Mouse (Mus musculus) cerebellum, adult 2 months (tissue): ENCODE data around the gene Cfap43. TPM values are rescaled to one million over a fixed set of nuclear protein-coding genes. Genes with fewer than 3 reads are reported as not detected.

ENCODE experiments used
- DNase-seq, 2 experiments: peaks; one replicate each; pipeline ENCODE4 v3.0.0; 2021
- H3K27ac ChIP-seq: fragments of 200-500 bp; 2 replicates; pipeline ENCODE4 v1.5.1; 2012; ENCODE audit warnings: low read length, control low read depth, inconsistent platforms; ENCODE audit not compliant: insufficient read depth
- H3K27me3 ChIP-seq: fragments of 200-500 bp; 2 replicates; pipeline ENCODE4 v1.6.1; 2012; ENCODE audit warnings: inconsistent platforms, mild to moderate bottlenecking, low read length, moderate library complexity; ENCODE audit not compliant: control insufficient read depth, insufficient read depth
- H3K4me1 ChIP-seq: fragments of 200-500 bp; 2 replicates; pipeline ENCODE4 v1.6.1; 2011; ENCODE audit warnings: low read length; ENCODE audit not compliant: control insufficient read depth, insufficient read depth
- H3K4me3 ChIP-seq: fragments of 200-500 bp; replicated peaks from 2 replicates; pipeline ENCODE3; 2011; ENCODE audit warnings: mild to moderate bottlenecking, low read depth, low read length, control low read depth; ENCODE audit not compliant: insufficient read depth
- CTCF ChIP-seq: fragments of 200-500 bp; IDR thresholded peaks from 2 replicates; pipeline ENCODE4 v1.5.1; 2011; ENCODE audit warnings: low read depth, mild to moderate bottlenecking, control low read depth, low read length, moderate library complexity, borderline replicate concordance; ENCODE audit not compliant: insufficient read depth
- POLR2A ChIP-seq: fragments of 200-500 bp; IDR thresholded peaks from 2 replicates; pipeline ENCODE4 v1.6.1; 2011; ENCODE audit warnings: low read length, control low read depth, borderline replicate concordance; ENCODE audit not compliant: insufficient read depth
- WGBS: fragments of 180-500 bp; shearing (Covaris S2); methylation state at CpG from one replicate; pipeline ENCODE4 v1.1.7; 2018; 5-methylcytosine and 5-hydroxymethylcytosine counted together
- polyA plus RNA-seq: library from polyadenylated mRNA; depleted of rRNA; stranded (reverse); fragments of >200 nt; gene quantifications from 2 replicates; pipeline ENCODE4 v1.2.3, GENCODE M21; 2012; rRNA removed

Gene Cfap43
- 0.86 and 1.00 TPM in 2 replicates for polyA plus RNA-seq

DNA sequence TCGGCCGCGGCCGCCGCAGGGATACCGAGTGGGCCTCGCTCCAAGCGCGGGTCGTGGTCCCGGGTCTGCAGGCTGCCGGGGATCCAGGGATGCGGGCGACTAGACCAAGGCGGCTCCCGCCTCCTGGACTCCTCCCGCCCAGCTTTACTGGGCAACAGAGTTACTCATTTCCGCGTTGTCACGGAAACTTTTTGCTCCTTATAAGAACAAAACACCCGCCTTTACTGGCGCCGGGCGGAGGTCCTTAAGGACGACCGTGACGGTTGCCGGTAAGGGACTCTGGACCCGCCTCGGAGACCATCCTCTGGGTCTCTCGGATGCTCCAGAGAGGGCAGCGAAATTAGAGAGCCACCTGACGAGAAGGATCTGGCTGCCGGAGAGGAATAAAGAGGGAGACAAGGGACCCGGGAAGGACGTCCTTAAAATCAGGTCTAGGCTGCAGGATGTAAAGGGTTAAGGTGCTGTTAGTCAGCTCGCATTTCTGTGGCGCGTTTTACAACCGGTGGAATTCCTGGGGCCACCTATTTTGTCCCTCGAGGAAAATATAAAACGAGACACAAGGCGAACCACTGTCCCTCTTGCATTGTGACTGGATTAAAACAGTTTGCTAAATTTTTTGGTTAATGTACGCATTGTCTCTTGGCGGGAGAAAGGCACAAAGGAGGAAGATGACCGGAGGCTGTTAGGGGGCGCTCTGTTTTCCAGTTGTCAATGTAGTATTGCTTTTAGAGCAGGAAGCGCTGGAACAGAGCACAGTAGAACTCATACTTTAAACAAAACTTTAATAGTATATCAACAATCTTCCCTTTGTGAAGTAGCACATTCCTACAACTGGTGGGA is at the start of gene Cfap43, which contains the start of gene Itprip:
Cfap43 (minus strand) TSS at position 162 of the 840 bp plus-strand sequence.
Itprip (minus strand) TSS at position 174 of the 840 bp plus-strand sequence.
- Histone ChIP-seq H3K27ac (no peak within 1 kb of the TSS), H3K27me3 (no peaks in the 10 kb centered on the region), H3K4me1 (no peaks in the 10 kb centered on the region), H3K4me3 (peak within 1 kb of the TSS; percentile 39)
- WGBS = under 1% methylated on average over 48 of the region's 48 CpGs
- no peak; the same call in 1 of the 2 replicates for TF ChIP-seq CTCF
- peak; percentile 17 to 35 for DNase-seq

DNA sequence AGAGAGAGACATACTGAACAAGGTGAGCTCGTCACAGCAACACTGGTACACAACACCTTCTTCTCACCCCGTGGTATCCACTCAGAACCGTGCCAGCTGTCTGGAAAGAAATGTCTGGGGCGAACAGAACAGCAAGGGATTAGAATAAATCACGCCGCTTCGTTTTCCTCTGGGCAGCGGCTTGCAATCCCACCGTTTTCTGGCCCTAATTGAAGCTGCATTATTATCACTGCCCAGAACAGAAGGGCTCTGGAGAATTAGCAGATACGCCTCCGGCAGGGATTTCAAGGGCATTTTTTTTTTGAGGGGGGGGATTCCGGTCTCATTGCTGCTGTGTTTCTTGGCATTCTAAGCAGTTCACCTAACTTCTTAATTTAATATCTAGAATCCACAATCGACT is 39.1 kb upstream of the Cfap43 start:
- no peaks in the 10 kb centered on the region for H3K4me1 ChIP-seq
- H3K27me3 ChIP-seq = no peaks in the 10 kb centered on the region
- no peak overlapping the region for H3K4me3 ChIP-seq
- 30% methylated on average over 13 of the region's 13 CpGs for WGBS
- DNase-seq = no peak
- H3K27ac ChIP-seq = no peak overlapping the region
- TF ChIP-seq CTCF (no peak), POLR2A (no peak)

DNA sequence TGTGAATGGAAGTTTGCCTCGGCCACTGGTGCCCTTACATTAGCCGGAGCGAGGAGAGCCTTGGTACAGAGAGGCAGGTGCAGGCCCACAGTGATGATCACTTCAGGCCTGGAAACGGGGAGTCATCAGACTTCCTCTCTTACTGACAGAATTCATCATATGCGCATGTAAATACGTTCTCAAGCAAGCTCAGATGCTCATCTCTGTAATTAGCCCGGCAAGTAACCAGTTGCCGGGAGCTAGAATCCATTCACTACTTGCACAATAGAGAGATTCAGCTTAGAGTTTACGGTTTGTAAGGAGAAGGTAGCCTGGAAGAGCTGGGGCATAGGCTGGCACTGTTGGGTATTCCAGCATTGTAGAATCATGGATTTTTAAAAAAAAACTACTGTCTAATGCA is 34.1 kb upstream of the Cfap43 start:
- H3K4me3 ChIP-seq = no peak overlapping the region
- DNase-seq = no peak
- no peaks in the 10 kb centered on the region for H3K4me1 ChIP-seq
- no peak for TF ChIP-seq POLR2A
- no peak for TF ChIP-seq CTCF
- no peak overlapping the region for H3K27ac ChIP-seq
- no peaks in the 10 kb centered on the region for H3K27me3 ChIP-seq
- WGBS = 58% methylated on average over 9 of the region's 9 CpGs

DNA sequence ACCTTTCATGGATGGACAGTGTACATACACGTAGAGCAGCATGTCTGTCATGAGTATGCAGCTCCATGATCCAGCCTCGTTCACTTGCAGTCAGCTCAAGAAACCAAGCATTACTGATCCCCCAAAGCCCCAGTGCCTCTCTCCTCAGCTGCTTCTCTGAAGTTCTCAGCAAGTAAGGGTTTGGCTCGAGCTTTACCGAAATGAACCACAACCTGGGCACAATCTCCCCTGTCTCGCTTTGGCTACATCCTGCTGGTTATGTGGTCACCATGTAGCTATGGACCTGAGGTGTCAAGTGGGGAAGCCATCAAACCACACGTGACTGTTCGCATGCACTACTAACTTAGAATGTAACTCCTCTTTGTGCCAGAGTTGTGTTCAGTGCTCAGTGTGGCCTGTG is 31.9 kb upstream of the Cfap43 start:
- no peak for TF ChIP-seq POLR2A
- H3K27me3 ChIP-seq = no peaks in the 10 kb centered on the region
- DNase-seq = no peak
- no peak overlapping the region for H3K4me3 ChIP-seq
- H3K27ac ChIP-seq = no peak overlapping the region
- H3K4me1 ChIP-seq = no peaks in the 10 kb centered on the region
- 93% methylated on average over 7 of the region's 7 CpGs for whole genome bisulfite sequencing

DNA sequence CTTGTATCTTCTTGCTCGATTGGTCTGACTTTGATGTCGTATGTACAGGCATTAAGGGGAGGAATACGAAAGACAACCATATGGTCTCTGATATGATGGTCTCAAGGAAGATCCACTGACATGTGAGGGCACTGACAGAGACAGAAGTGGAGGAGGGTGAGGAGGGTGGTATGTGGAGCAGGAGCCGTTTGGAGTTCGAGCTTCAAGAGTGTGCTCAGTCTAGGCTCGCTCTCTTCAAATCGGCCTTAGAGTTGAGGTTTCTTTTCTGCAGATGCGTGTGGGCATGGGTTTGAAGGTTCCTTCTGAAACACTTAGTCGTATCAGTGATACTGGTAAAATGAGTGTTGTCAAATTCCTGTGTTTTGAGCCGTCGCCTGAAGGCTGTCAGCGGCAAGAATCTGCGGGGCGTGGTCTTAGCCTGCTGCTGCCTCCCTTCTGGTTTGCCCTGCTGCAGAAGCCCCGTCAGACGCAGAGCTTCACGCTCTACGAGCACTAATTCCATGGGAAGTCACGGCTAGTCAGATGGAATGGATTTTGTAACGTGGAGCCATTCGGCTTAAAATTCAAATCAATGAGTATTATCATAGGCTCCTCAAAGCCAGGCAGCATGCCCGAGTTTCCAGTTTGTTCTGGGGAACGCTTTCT is 27.9 kb upstream of the Cfap43 start:
- DNase-seq = no peak
- 22% methylated on average over 23 of the region's 23 CpGs for WGBS
- TF ChIP-seq POLR2A (no peak), CTCF (no peak)

DNA sequence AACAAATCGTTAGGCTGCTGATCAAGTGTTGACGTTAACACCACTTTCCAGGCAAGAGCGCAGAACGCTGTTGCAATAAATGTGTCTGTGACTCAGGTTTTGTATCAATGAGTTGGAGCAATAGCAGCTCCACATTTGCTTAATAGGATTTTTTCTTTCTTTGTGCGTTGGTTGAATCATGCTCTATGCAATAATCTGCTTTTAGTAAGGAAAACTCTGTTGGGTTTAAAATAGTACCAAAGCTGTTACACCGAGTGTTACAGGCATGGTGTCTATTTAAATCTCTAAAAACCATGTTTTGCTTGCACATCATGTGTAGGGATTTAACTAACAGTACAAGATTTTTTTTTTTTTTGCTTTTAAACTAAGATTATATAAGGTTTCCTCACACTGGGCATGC is 20.3 kb upstream of the Cfap43 start:
- H3K27me3 ChIP-seq = no peaks in the 10 kb centered on the region
- WGBS = 94% methylated on average over 6 of the region's 6 CpGs
- TF ChIP-seq POLR2A = no peak
- no peak for TF ChIP-seq CTCF
- no peaks in the 10 kb centered on the region for H3K4me1 ChIP-seq
- H3K27ac ChIP-seq = no peak overlapping the region
- no peak overlapping the region for H3K4me3 ChIP-seq
- DNase-seq = no peak

More for the DNA sequence above, 27.9 kb upstream of the Cfap43 start:
- Histone ChIP-seq H3K4me3 (no peak overlapping the region), H3K4me1 (no peaks in the 10 kb centered on the region), H3K27me3 (no peaks in the 10 kb centered on the region), H3K27ac (no peak overlapping the region)

DNA sequence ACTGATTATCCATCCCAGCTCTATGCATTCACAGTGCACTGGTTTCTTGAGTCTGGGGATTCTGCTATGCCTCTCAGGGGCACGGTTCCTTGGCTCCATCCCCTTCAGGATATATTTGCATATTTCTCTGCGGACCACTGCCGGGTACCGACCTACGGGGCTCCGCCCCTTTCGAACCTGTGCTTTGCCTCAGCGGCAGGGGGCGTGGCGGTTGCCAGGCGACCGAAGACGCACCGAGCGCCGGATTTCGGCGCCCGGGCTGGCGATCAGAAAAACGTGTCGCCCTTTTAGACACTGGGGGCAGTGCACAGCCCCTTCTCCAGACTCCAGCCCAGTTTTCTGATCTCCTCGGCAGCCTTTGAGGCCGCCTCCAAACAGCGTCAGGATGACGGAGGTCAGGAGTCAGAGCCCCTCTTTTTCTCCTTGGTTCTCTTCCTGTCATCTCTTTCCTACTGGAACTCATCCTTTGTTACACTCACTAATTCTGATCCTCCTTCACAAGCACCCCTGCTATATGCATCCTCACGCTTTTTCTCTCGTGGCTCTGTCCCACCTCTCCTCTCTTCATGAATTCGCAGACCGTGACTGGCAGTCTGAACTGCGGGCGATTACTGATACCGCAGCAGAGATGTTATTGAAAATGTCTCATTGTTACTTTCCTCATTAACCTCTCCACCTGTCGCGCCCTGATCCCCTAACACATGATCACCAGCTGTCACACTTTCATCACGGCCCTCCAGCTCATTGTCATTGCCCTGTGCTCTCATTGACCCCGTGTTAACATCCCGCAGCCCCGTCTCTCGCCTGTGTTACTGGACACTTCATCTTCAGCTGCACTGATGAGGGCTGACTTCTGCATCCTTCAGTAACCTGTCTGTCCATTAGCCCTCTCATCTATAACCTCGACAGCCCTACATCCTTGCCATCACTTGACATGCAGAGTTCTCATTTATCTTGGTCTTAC is 18.6 kb upstream of the Cfap43 start, which contains the start of gene Cfap58:
Cfap58 (plus strand) TSS at position 233 of the 964 bp plus-strand sequence.
- Histone ChIP-seq H3K4me1 (no peaks in the 10 kb centered on the region), H3K27me3 (no peaks in the 10 kb centered on the region), H3K27ac (no peak within 1 kb of the TSS), H3K4me3 (peak within 1 kb of the TSS; percentile 37)
- no peak for TF ChIP-seq CTCF
- TF ChIP-seq POLR2A = no peak
- DNase-seq = peak; percentile 25 to 34
- 3% methylated on average over 41 of the region's 41 CpGs for WGBS

DNA sequence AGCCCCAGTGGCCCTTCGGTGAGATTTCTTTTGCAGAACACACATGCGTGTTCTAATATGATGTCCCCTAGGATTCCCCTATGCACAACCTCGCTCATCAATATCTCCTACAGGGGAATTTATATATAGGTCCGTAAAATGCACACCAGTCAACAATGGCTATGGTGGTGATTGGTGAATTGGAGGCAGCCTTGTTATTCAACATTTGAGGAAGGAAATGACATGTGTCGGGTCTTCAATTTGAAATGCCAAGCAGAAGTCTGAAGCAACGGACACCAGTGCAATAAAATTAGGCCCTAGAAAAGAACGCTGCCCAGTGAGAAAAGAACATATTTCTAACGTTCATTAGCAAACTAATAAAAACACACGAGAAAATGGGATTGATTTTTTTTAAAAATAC is 17.9 kb upstream of the Cfap43 start:
- 65% methylated on average over 9 of the region's 9 CpGs for WGBS
- H3K4me1 ChIP-seq = no peaks in the 10 kb centered on the region
- no peak for TF ChIP-seq POLR2A
- TF ChIP-seq CTCF = no peak
- DNase-seq = no peak
- no peaks in the 10 kb centered on the region for H3K27me3 ChIP-seq
- no peak overlapping the region for H3K27ac ChIP-seq
- H3K4me3 ChIP-seq = no peak overlapping the region
